Mouse (Mus musculus) CD4-positive, CD25-positive, alpha-beta regulatory T cell, adult 2 months (primary cell): ENCODE results near the gene 1110051M20Rik.
"Not testable (repeated sequence)": the region's sequence is repeated elsewhere in the genome, so short reads cannot be mapped to it uniquely, and the experiment has no call there.

Experiments
- DNase-seq: peaks from one replicate; pipeline ENCODE4 v3.0.0-alpha.2; 2012; ENCODE audit warnings: low read depth, low spot score

The 1110051M20Rik gene

GRCm38 (mm10) chr2:91444286-91444892, at the start of gene 1110051M20Rik:
1110051M20Rik (minus strand) TSS chr2:91444704.
- peak; percentile 94 for DNase-seq

GRCm38 (mm10) chr2:91493981-91494380, 49.5 kb upstream of the 1110051M20Rik start:
- DNase-seq: no peak

DNA sequence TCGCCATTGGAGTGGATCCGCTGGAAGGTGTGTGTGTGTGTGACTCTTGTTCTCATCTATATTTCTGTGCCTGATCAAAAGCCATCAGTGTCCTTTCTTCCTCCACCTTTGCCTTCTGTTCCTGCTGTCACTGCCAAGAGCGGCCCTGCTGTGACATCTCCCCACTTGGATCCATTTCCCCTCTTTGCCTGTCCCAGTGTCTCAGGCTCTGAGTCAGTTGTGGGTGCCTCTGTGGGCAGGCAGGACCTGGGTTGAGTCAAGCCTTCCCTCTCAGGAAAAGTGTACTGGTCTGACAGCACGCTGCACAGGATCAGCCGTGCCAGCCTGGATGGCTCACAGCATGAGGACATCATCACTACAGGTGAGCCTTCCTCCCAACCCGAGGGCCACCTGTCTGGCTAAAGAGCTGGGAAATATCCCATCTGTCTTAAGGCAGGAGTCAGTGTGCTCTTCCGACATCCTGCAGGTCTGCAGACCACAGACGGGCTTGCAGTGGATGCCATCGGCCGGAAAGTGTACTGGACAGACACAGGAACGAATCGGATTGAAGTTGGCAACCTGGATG, 47.6 kb upstream of the 1110051M20Rik start:
- no peak for DNase-seq

GRCm38 (mm10) chr2:91487295-91487694, 42.8 kb upstream of the 1110051M20Rik start:
- not testable (repeated sequence) for DNase-seq

DNA sequence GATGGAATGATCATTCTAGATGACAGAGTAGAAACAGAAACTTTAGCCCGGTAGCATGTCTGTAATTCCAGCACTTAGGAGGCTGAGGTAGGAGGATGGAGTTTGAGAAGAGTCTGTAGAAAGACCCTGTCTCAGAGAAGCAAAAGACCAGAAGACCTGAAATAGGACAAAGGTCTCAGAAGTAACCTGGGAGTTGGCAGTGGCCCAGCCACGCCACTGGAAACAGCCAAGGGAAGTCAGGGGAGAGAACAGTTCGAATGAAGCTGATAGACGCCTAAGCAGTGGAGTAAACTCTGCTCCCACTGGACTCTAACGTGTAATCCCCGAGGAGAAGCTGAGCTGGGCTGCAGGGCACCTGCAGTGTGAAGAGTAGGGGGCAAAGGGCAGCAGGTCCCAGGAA, 40.8 kb upstream of the 1110051M20Rik start:
- no peak for DNase-seq

DNA sequence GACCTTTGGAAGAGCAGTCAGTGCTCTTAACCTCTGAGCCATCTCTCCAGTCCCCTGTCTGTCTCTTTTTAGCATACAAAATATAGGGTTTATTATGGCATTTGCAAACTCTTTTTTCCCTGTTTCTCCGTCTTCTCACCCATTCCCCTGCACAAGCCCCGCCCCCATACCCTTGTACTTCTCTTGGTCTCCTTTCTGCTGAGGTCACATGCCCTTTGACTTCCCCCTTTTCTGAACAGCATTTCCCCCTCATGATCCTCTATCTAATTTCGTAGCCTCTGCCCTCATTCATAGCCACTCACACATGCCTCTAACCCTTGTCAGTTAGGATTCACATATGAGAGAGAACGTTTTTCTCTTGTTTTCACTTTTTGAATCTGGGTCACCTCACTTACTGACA, 40.2 kb upstream of the 1110051M20Rik start:
- DNase-seq: no peak

DNA sequence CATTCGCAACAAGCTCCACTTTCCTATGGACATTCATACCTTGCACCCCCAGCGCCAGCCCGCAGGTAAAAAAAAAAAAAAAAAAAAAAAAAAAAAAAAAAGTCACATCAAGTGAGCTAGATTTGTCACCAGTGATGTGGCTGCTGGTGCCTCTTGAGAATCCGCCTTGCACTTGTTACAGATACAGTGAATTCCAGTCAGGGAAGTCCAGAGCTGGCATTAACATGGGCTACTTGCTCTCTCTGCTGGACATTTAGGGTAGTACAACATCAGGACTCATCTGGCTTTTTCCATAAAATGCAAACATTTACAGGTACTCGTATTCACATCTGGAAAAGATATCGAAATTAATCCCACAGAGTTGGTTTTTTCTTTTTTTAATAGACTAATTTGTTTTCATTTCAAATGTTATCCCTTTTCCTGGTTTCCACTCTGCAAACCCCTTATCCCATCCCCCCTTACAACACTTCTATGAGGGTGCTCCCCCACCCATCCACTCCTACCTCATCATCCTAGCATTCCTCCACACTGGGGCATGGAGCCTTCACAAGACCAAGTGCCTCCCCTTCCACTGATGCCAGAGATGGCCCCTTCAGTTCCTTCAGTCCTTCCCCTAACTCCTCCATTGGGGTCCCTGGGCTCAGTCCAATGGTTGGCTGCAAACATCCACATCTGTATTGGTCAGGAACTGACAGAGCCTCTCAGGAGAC, 36.5 kb upstream of the 1110051M20Rik start:
- peak; percentile 59 for DNase-seq

GRCm38 (mm10) chr2:91480399-91480801, 35.9 kb upstream of the 1110051M20Rik start:
- DNase-seq: no peak

DNA sequence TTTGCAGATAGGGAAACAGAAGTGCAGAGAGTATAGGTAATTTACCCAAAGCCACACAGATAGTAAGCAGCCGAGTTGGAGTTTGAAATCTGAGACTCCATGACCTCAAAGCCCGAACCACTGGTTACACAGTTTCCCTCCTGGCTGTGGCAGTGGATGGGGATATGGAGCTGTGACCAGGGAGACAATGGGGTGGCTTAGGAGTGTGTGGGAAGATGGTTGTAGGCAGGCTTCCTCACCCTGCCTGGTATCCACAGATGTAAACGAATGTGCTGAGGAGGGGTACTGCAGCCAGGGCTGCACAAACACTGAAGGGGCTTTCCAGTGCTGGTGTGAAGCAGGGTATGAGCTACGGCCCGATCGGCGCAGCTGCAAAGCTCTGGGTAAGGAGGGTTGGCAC, 32.3 kb upstream of the 1110051M20Rik start:
- no peak for DNase-seq

DNA sequence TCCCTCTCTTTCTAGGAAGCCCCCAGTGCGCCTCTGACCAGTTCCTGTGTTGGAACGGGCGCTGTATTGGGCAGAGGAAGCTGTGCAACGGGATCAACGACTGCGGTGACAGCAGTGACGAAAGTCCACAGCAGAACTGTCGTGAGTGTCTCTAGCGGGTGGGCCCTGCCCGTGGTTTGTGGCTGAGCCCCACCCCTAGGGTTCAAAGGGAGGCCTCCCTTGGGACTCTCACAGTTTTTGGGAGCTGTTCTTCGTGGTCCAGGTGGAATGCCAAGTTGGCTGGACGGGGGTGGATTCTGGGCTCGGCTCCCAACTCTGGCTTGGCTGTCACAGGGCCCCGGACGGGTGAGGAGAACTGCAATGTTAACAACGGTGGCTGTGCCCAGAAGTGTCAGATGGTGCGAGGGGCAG, 31.8 kb upstream of the 1110051M20Rik start:
- no peak for DNase-seq

- DNase-seq: no peak
Observed at GRCm38 (mm10) chr2:91475791-91476190, 31.3 kb upstream of the 1110051M20Rik start.

GRCm38 (mm10) chr2:91474358-91474757, 29.9 kb upstream of the 1110051M20Rik start:
- DNase-seq: no peak

DNA sequence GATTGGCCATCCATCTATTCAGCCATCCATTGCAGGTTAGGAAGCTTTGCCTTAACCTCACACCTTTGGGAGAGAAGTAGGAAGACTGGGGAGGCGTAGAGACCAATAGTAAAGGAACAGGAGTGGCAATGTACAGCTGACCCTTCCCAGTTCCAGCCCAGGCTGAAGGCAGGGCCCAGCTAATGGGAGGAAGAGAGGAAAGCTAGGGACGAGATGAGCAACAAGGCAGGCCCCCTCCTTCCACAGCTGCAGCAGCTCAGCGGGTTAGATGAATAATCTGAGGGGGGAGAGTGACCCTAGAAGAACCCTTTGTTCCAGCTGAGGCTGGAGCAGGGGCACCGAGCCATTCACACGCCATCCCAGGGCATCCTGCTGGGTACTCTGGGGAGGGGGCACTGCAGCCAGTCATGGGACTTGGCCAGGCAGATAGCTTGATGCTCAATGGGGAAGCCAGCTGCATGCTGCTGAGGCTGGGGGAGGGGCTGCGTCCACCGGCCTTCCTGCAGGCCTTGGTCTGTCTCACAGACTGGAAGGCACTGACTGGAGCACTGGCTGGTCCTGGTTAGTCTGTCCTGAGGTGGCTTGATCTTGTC, 25.6 kb upstream of the 1110051M20Rik start:
- no peak for DNase-seq

DNA sequence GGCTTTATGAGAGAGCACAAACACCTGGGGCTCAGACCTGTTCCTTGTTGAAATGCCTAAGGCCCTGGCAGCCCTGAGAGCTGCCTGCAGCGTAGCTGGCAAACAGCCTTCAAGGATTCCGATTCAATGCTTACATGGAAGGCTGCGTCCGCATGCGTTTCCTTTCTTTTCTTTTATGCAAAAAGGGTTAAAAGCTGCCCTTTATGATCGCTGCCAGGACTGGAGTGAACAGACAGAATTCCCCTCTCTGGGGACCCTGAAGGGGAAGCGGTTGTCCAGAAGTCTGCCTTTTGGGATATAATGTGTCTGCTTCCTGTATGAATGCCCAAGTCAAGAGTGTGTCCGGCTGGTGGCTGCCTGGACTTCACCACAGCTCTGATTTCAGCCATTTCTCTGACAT, 23.1 kb upstream of the 1110051M20Rik start:
- no peak for DNase-seq

DNA sequence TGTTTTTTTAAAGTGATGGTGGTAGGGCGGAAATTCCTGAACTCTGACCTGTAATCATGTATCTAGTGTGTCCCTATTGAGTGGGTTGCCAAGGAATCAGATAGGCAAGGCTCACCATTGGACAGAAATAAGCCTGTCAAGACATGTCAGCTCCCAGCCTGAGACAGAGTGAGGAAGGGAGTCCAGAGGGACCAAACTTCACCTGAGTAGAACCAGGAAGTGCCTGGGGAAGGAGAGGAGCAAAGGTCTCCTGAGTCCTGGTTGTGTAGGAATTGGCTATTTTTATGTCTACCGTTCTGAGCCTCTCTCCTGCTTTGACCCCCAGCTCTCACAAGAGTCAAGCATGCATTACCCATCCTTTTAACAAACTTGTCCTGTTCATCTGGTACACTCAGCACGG, 21.4 kb upstream of the 1110051M20Rik start:
- no peak for DNase-seq

DNA sequence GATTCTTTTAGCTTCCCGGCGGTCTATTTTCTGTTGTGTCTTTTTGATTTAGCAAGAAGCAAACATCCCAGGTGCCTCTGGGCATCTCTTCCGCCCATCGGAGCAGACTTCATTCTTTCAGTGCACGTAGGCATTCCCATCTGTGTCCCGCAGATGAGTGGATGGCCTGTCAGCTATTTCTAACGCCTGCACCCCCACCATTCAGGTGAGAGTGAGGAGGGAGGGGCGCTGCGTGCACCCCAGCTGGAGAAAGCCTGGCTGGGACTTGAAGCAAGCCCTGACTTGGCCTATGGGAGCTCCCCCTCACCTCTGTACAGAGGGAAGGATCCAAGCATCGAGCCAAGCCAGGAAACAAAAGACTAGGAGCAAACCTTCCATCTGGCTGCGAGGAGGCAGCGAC, 18.2 kb upstream of the 1110051M20Rik start:
- DNase-seq: no peak

GRCm38 (mm10) chr2:91462196-91462595, 17.7 kb upstream of the 1110051M20Rik start:
- no peak for DNase-seq

DNA sequence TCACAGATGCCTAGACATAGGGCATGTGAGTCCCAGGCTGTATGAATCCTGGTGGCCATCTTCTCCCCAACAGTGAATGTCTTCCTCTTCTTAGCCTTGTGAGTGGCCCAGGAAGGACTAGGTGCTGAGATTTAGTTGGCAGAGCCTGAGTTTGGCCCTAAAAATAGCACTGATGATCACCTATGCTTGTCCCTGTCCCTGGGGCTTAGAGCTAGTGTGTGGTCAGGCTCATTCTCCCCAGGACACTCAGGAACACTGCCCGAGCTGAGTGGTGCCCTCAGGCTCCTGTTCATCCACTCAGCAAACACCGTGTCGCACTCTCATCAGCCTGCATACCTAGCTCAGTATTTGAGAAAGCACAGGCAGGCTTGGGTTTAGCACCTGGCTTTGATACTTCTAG, 16.8 kb upstream of the 1110051M20Rik start:
- no peak for DNase-seq

DNA sequence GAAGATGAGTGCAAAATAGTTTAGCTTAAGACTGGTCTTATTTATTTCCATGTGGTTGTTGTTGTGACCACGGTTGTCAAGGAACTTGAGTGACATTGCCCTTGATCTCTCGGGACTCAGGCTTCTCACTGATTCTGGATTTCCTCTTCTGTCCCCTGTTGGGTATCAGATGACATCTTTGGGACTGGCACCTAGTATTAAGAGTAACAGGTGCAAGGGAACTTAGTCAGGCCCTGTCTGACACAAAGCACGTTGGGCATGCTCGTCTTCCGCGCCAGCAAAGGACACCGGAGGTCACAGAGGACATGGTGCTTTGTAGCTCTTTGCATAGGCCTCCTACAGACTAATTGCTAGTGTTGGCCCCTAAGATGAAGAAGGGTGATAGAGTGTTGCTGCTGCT, 16.3 kb upstream of the 1110051M20Rik start:
- no peak for DNase-seq

DNA sequence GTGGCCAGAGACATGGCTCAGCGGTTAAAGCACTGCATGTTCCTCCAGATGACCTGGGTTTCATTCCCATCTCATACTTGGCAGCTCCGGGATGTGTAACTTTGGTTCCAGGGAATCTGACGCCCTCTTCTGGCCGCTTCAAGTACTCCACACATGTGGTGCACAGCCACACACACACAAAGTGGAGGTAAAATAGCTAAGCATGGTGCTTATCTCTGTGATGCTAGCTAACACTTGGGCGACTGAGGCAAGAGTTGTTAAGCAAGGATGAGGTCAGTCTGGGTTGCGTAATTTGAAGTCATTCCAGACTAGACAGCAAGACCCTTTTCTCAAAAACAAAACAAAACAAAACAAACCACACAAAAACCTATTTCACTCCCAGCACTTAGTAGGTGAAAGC, 15.6 kb upstream of the 1110051M20Rik start:
- DNase-seq: no peak

- DNase-seq: no peak
Observed at GRCm38 (mm10) chr2:91458673-91459391, 14.3 kb upstream of the 1110051M20Rik start.

DNA sequence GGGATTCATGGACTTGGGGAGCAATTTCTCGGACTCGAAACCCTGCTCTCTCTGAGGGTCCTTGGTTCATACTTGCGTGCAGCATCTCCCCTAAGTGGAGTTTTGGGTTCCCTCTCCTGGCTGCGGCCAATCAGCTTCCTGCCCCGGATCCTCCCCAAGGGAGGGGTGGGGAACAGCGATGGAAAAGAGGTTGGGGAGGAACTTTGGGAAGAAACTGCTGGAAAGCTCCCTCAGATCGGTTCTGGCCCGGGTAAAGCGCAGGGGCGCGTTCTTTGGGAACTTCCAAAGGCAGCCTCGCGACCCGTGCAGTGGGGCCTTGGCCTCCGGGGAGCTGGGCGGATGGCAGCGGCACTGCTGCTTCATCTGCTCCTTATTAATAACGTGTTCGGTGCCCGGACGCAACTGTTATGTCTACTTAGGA, 13.8 kb upstream of the 1110051M20Rik start:
- peak; percentile 12 for DNase-seq
